Mouse (Mus musculus): ENCODE data around the gene Chd8. TPM values are rescaled to one million over a fixed set of nuclear protein-coding genes. Genes with fewer than 3 reads are reported as not detected.

Chd8 gene
- total RNA-seq, 2 experiments from 2014 or later = 115 to 122 TPM

Other genes with a start within 250 kb of the Chd8 start
- under 1 TPM in 1 of 2 experiments, not detected in 1; 0.60 TPM for gene Tmem253, start 242.1 kb downstream of the Chd8 start, total RNA-seq (2021)
- 10 to 100 TPM; 32.0 to 36.3 TPM for gene Zfp219, start 237.0 kb downstream of the Chd8 start, total RNA-seq (2021)
- not detected for gene Olfr221, start 215.3 kb downstream of the Chd8 start, total RNA-seq (2021)
- 100 to 1,000 TPM; 226 to 228 TPM for gene Hnrnpc, start 153.8 kb downstream of the Chd8 start, total RNA-seq (2021)
- gene Rpgrip1, start 147.1 kb downstream of the Chd8 start, total RNA-seq (2021) = 1 to 10 TPM; 2.4 to 2.8 TPM
- 10 to 100 TPM; 50.5 to 52.0 TPM for gene Supt16, start 60.4 kb downstream of the Chd8 start, total RNA-seq (2021)
- 10 to 100 TPM; 65.5 to 66.8 TPM for gene Tox4, start 21.4 kb upstream of the Chd8 start, total RNA-seq (2021)
- 10 to 100 TPM; 30.9 to 32.4 TPM for gene Rab2b, start 21.8 kb upstream of the Chd8 start, total RNA-seq (2021)
- 10 to 100 TPM; 39.8 to 41.5 TPM for gene Mettl3, start 47.3 kb upstream of the Chd8 start, total RNA-seq (2021)
- gene Sall2, start 71.0 kb upstream of the Chd8 start, total RNA-seq (2021) = 10 to 100 TPM; 32.3 to 33.4 TPM
- gene Olfr1513, start 98.6 kb upstream of the Chd8 start, total RNA-seq (2021) = not detected
- not detected for gene Olfr1512, start 121.4 kb upstream of the Chd8 start, total RNA-seq (2021)
- gene Olfr1511, start 139.6 kb upstream of the Chd8 start, total RNA-seq (2021) = not detected
- not detected for gene Olfr1510, start 156.6 kb upstream of the Chd8 start, total RNA-seq (2021)
- not detected for gene Olfr1509, start 185.2 kb upstream of the Chd8 start, total RNA-seq (2021)
- gene Olfr1508, start 209.7 kb upstream of the Chd8 start, total RNA-seq (2021) = not detected
- gene Olfr1507, start 238.0 kb upstream of the Chd8 start, total RNA-seq (2021) = not detected